Mouse (Mus musculus) layer of hippocampus, postnatal 36 days (tissue): ENCODE data around the gene Gcg. TPM values are rescaled to one million over a fixed set of nuclear protein-coding genes. Genes with fewer than 3 reads are reported as not detected.

Experiments
- DNase-seq, 2 experiments: peaks; one replicate each; pipeline ENCODE4 v3.0.0; 2022
- total RNA-seq, 2 experiments: library from RNA; stranded (reverse); gene quantifications; 2 replicates each; pipeline ENCODE4 v1.2.3; 2021

Gene Gcg
- total RNA-seq, result not detected

DNA sequence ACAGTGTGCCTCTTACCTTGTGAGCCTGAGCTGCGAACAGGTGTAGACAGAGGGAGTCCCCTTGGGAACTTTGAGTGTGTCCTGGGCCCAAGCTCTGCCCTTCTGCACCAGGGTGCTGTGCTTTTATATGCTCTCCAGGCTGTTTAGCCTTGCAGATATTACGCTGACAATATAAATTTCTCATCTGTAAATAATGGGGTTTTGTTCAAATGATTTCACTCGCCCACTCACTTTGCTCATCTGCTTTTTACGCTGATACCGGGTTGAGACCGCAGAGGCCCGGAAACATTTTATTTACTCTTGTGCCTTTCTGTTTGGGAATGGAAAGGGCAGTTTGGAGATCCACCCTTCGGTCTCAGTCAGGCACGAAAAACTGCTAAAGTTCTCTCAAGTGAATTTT is at the start of gene Gcg:
TSS of gene Gcg (minus strand) at position 101 of the 400 bp plus-strand sequence.
- DNase-seq, result no peak

DNA sequence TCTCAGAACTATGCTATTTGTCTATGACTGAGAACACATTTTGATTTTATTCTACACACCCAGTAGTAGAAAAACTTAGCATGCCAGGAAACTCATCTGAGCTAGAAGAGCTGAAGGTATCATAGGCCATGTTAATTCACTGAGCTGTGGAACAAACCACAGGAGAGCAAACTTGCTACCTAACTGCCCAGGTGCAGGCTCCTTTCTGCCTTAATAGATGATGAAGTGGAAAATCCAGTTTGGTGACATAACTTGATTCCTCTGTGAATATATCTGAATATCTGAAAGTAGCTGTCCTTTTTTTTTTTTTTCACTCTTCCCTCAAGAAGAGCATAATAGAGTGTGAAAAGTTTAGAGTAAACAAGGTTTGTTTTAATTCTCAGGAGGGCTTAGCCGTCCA is 47.6 kb upstream of the Gcg start:
- no peak for DNase-seq

DNA sequence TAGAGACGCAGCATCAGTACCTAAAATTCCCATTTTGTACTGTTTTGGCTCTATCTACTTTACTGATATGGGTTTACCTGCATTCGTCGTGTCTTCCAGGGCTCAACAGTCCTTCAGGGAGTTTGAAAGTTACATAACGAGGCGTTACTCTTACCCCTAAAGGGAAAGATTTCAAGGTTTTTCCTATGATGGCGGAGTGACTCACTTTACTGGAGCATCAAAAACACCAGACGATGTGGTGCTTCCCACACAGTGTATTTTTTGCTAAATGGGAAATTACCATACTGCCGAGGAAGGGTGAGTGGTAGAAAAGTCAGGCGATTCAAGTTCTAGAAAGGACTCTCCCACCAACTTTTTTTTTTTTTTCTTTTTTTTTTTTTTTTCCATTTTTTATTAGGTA is 42.9 kb upstream of the Gcg start:
- peak in 1 of 2 experiments; percentile 10 for DNase-seq

DNA sequence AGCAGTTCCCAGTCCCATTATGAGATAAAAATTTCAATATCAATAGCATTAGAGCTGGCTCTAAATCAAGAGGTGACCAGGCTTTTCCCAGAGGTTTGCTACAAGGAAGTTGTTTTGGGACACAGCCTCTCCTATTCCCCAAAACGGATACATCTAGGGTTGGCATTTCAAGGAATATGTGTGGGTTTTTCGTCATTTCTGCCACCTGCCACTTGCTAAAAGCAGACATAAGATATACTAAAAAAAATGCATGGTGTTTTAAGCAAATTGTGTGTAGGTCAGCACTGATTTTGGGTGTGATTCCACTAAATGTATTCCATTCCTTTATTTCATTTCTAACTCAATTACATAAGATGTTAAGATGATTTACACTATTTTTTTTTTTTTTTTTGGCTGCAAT is 34.3 kb upstream of the Gcg start:
- DNase-seq, result no peak

DNA sequence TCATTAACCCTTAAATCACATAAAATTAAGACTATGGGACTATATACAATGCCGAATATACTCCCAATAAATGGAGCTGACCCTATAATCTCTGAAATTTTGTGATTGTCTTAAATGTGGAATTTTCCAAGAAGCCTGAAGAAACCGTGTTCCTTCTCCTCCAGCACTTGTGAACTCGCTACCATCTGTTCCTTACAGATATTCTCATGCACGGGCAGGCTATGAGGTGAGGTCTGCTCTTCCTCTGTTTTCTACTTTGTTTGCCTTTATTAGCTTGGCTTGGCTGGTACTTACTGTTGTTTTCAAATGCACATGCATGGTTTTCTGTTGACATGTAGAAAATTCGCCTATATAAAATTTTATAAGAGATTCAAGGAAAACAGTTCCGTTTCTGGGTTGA is 31.0 kb upstream of the Gcg start:
- DNase-seq, result no peak

DNA sequence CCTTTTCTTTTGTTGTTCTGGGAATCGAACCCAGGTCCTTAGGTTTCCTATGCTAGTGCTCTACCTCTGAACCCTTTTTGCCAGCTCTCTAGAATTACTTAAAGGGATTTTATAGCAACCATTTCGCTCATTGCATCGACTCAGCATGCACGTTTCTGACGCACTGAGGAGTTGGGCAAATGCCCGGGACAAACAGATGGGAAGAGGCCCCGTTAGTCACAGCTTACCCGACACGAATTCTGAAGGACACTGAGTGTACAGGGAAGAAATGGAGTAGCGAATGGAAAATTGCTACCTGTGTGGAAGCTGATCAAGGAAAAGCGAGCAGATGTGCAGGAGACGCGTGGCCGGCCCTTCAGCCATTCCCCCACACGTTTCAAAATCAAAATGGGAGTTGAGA is 30.0 kb upstream of the Gcg start:
- peak; percentile 41 to 62 for DNase-seq

DNA sequence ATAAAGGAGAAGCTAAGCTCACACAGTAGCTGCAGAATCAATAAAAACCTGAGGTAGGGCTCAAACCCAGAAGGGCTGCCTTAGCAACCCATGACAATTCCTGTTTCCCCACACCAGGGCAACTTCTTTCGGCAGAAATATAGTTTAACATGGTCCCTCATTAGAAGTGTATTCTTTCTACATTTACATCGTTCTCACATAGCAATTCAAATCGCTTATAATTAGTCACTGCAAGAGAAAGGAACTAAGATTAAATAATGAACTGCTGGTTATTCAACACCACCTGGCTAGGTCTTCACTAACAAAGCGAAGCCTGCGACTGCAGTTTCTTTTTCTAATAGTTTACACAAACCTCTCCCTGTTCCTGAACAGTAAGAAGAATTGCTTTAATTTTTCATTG is 23.7 kb upstream of the Gcg start:
- DNase-seq, result no peak

DNA sequence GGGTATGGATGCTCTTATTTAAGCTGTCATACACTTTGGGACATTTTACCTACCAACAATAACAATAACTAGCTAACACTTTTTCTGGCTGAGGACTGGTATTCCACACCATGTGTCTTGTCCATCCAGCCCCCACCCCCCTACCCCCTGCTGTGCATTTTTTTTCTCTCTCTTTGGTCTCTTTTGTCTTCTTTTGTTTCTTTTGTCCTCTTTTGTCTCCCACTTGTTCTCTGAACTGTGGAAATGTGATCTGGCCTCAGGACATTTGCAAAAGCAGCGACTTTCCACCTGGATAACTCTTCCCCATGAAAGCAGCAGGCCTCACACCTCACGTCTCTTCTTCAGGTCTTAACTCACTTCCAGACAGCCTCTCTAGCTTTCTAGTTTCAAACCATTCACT is 23.0 kb upstream of the Gcg start:
- DNase-seq, result no peak

DNA sequence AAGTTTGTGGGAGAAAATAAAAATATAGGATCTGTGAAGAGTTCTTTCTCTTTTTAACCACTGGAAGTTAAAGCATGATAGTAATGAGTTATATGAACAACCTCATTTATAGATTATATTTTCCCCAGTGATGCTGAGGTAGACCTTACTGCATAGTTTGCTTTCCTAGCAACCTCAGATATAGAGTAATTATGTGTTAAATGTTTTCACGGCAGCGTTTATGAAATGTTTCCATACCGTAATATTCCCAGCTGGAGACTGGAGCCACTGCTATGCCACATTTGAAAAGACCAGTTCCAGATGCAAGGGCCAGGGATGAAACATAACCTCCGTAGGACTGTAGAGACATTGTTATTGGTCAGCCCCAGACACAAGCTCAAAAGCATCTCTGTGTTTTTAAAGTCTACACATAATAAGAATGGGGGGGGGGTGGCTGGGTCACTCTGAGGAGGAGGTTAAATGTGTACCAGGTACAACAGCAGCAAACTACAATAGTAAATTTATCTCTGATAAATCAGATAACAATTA is 20.9 kb upstream of the Gcg start:
- DNase-seq, result no peak

DNA sequence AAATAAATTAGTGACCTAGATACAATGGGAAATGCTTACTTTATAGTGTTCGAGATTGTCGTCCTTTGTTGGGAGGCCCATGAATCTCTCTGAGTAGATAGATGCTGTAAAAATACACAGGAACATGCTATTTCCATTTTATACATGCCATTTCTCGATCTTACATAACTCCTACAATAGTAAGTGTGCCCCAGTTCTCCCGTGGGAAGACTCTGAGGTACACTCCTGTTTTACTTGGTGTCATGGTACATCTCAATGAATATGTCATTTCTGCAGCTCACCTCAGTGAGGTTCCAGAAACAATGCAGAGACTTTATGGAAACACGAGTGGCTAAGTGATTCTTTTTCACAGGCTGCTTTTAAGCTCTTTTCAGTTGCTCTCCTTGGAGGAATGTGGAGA is 19.9 kb upstream of the Gcg start:
- DNase-seq, result no peak

DNA sequence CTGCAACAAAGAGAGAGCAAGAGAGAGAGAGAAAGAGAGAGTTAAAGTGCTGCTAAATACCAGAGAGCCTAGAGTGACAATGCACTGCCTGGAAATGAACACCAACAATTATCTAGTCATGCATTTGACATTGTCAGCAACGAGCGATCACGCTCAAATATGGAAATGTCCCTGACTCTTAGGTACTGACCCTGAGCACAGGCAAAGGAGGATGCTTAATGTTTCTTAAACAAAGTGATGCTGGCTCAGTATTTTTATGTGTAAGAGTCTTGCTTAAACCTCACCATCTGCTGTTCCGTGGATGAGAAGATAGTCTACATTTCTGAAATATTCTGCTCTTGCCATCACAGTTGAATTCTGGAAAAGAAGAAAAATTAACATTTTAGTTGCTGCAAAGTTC is 19.1 kb upstream of the Gcg start:
- DNase-seq, result no peak

DNA sequence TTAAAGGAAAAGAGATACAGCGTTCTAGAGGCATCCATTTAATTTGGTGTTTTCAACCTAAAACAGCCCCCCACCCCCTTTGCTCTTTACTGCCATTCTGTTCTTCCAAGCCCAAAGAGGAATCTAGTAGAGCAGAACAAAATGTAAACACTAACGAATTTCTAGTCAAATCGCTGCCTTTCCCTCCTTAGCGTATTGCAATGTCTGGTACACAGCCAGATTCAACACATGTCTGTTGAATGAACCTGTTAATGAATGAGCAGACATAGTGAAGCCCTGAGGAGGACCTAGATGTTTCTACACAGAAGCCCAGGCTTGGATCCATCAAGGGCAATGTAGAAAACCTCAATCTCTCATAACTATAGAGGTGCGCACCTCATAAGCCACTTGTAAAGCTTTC is 15.4 kb upstream of the Gcg start:
- DNase-seq, result no peak

DNA sequence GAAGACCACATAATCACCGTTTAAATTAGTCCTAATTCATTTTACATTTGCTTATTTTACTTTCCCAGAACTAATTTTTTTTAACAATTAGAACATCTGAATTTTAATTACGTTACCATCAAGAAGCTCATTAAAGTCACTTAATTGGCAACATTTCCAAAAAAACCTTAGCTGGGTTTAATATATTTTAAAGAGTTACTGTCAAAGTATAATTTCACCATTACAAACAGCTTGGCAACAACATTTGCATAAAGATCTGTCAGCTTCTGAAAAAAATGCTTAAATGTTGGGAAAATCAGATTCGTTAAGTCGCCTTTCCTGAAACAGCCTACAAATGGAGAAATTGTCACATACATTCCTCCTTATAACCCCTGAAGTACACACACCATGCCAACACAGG is 14.6 kb upstream of the Gcg start:
- no peak for DNase-seq

DNA sequence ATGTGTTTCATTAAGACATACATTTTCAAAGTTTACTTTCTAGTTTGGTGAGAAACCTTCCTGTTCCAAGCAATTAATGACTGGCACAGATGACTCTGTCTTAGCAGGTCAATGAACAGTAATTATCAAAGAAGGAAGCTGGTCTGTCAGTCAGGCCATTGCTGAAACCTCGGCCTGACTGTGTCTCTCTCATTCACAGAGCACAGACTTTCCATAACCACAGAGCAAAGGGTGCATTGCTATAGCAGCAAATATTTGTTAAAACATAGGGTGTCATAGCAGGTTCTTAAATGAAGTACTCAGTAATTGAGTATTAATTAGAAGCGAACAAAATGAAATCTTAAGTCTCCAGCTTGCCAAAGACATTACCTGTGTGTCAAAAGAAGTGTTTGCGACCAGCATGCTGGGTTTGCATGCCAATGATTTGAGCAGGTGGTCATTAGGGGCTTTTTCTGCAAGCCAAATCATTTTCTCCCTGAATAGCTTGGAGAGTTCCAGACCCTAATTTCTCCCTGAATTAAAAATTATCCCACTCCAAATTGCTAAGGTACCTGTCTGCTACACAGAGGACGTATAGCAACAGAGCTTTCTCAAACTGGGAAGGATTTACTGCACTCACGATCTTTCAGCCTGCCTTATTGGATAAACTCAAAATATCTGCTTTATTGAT is 14.0 kb upstream of the Gcg start:
- no peak for DNase-seq

DNA sequence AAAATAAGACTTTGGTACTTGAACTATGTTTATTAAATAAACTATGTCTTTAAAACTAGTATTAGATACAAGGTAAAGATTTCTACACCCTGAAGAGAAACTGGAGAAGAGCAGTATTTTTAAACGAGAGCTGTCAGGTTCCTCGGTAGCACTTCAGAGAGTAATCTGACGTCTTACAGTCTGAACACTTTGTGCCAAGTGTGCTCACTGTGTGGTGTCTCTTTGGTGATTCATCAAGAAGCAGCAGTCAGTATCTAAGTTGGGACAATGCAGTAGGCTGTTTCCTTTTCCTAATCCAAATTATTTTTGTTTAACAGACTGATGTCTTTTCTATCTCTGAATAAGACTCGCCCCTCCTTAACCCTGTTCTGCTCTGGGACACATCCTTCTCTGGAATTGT is 12.0 kb upstream of the Gcg start:
- no peak for DNase-seq

DNA sequence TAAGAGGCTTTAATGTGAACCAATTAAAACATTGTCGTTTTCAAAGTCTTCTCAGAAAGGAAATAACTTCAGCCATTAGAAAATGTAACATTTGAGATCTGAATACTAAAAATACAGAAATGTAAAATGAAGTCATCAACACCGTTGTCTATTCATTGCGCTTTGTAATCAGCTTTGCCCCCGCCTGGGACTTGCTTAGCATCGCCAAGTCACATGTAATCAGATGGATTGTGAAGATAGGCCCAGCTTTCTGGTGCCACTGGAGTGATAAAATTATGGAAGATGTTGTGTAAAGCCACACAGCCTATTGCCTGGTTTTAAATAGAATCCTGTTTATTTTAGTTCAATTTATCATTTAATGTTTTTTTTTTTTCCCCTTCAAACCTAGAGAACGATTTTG is 6.4 kb upstream of the Gcg start:
- DNase-seq, result no peak

DNA sequence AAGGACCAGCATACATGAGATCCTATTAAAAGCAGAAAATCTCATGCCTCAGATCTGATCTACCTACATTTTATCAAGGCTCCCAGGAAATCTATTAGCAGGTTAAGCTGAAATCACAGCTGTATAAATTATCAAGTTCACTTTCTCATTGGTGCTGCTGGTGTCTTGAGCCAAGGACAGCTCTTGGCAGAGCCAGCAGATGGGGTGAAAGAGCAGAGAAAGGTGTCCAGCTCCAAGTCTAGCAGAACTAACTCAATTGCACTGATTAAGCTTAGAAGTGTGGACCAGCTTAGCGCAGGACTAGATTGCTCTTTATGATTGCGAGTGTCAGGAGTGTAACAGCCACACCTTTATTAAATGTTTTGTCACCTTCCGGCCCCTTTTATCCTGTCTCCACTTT is 1.5 kb upstream of the Gcg start:
- no peak for DNase-seq

DNA sequence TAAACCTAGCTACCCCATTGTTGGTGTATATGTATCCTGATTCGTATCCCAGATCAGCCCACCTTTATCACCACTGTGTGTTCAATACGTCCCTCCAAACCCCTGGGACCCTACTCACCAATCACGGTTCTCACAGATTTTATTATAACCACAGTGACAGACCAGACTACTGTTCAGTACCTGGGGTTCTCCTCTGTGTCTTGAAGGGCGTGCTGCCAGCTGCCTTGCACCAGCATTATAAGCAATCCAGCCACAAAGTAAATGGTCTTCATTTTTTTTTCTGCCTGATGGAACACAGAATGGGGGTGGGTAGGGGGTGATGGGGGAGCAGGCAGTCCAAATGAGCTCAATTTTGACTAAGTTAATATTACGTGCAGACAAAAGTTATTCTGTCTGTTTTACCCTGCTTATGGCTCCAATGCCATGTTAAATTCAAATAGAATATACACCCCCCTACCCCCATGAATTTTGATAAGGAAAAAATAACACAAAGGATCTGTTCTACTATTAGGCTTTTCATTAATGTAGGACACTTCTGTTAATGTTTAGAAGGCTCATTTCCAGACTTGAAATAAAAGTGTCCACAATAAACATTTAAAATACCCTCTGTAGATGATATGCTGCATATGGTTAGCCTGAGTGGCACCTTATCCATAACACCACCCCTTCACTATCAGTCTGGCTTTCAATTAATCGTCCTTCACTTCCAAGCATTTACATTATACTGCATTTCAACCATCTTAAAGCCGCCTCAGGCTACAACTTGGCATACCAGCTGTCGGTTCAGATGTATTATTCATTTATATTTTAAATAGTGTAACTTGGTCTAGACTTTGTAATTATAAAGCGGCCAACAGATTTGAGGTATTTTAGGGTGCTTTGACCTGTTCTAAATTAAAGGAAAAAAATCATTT is 2.9 kb downstream of the Gcg start:
- no peak for DNase-seq

DNA sequence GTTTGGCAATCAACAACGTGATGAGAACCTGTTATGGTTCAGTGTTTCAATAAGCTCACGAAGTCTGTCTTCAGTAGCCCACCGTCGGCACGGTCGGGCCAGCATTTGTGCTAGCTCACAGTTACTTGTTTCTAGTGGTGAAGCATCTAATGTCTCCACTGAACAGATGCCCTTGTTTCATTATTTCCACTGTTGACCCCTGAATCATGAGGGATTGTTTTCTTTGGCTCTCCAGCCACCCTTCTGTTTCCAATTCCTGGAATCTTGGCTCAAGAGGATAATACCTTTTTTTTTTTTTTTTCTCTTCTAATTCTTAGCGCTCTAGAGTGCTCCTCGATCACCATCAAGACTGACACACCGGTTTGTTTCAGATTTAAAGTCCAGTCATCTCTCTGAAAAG is 13.9 kb downstream of the Gcg start:
- no peak for DNase-seq

DNA sequence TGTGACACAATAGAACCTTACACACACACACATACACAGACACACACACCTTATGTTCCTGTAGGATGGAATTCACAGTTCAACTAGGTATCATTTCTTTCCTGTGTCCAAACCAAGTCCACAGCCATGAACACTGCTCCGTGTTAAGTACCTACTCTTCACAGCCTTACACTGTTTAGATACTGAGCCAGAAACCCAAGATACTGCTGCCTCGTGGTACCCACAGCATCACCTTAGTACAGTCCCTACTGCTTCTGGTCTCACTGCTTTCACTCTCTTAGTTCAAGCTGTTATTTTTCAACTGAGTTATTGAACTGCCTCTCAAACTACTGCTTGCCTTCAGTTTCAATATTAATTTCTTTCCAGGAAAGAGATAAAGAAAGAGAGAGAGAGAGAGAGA is 20.2 kb downstream of the Gcg start:
- no peak for DNase-seq

DNA sequence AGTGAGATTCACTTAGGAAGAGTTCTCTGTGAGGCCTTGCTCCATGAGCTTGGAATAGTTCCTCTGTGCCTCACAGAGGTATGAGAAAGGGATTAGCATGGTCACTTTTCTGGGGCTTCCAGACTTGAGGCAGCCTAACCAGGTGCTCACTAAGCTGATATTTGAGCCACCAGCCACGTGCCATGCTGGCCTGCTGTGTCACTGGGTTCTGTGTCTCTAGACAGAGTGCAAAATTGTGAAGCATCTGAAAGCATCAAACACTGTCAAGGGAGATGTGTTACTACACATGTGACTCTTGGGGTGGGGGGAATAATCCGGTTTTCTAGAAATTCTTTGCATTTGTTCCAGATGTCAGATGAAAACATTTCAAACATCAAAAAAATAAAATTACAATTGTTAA is 21.3 kb downstream of the Gcg start:
- no peak for DNase-seq

DNA sequence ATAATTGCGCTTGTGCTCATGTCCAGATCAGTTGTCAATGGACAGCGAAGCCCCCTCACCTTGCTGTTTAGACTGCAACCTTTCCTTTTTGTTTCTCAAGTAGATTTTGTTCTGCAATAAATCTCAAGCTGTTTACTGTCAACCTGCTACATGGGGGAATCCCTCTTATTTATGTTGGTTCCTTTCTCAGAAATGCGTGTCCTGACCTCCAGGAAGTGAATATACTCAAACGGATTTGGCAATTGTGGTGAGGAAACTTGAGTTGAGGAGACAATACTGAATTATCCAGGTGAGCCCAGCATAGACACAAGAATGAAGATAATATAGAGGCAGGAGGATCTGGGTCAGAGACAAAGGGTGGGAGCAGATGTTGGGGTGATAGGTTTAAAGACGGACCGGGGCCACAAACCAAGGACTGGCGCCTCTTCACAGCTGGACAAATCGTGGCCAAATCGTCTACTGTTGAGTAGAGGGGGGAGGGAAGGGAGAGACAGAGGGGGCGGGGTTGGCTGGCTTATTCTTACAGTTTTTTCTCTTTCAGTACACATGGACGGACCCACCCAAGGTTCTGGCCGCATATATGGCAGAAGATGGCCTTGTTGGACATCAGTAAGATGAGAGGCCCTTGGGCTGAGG is 22.5 kb downstream of the Gcg start:
- DNase-seq, result no peak

DNA sequence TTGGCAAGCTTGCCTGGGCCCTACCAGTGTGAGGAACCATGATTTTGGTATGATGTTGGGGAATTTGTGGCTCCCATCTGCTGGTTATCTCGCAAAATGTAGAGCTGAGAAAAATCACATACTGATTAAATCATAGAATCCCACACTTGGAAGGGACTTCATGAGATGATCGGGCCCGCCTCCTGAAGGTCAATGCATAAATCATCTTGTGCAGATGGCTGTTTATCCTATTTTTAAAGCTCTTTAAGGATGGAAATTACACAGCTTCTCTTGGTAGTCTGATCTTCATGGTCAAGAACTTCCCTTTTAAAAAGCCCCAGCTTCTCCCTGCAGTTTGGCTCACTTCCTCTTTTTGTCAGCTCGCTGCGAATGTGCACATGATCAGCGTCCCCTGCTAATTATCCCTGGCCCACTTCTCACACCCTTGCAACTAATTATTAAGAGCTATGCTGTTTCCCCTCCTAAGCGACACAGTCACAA is 23.2 kb downstream of the Gcg start:
- no peak for DNase-seq
